Mouse (Mus musculus): ENCODE data around the gene Barx1. TPM values are rescaled to one million over a fixed set of nuclear protein-coding genes. Genes with fewer than 3 reads are reported as not detected.

Gene Barx1
- polyA plus RNA-seq, 1 experiment: 0.57 TPM

- no peaks in the 10 kb centered on the region for H3K9me3 ChIP-seq (replicated peaks; ENCODE audit: control insufficient read depth, insufficient read depth, low read length, poor library complexity, severe bottlenecking)
- no peaks in the 10 kb centered on the region for H3K27me3 ChIP-seq (ENCODE audit: control insufficient read depth, insufficient read depth, low read length, poor library complexity, severe bottlenecking)
- no peak overlapping the region for H3K9ac ChIP-seq (ENCODE audit: low read depth, poor library complexity, severe bottlenecking)
- H3K4me1 ChIP-seq (ENCODE audit: control insufficient read depth, insufficient read depth, low read length): no peaks in the 10 kb centered on the region
- H3K36me3 ChIP-seq (ENCODE audit: control insufficient read depth, insufficient read depth, low read length, poor library complexity, severe bottlenecking): no peaks in the 10 kb centered on the region
- no peak for TF ChIP-seq EP300 (IDR thresholded peaks at IDR 0.05; ENCODE audit: insufficient read depth, low read depth, low read length)
- TF ChIP-seq CTCF (IDR thresholded peaks at IDR 0.05; ENCODE audit: low read depth, low read length): peak; percentile 58
- TF ChIP-seq POLR2A (IDR thresholded peaks at IDR 0.05; ENCODE audit: insufficient read depth, low read length): no peak
- no peak overlapping the region for H3K4me3 ChIP-seq (ENCODE audit: low read depth, low read length)
- H3K27ac ChIP-seq (ENCODE audit: insufficient read depth, low read length): no peak overlapping the region
Measured at GRCm38 (mm10) chr13:48716075-48716474, 53.3 kb downstream of the Barx1 start.

Other genes with a start within 250 kb of the Barx1 start
- gene Zfp169, start 149.5 kb upstream of the Barx1 start, polyA plus RNA-seq (2011; ENCODE audit: insufficient read depth, insufficient read length, low read depth, missing spikeins): 4.4 and 10.8 TPM in 2 replicates
- not detected in 2 replicates for gene A830005F24Rik, start 149.4 kb upstream of the Barx1 start, polyA plus RNA-seq (2011; ENCODE audit: insufficient read depth, insufficient read length, low read depth, missing spikeins)
- 6.2 and 7.0 TPM in 2 replicates for gene Ptpdc1, start 37.3 kb upstream of the Barx1 start, polyA plus RNA-seq (2011; ENCODE audit: insufficient read depth, insufficient read length, low read depth, missing spikeins)
- 8.7 and 9.0 TPM in 2 replicates for gene Phf2, start 208.1 kb downstream of the Barx1 start, polyA plus RNA-seq (2011; ENCODE audit: insufficient read depth, insufficient read length, low read depth, missing spikeins)

Measured in ES-Bruce4 (cell line).